Mouse (Mus musculus) myocyte (in vitro differentiated cells): ENCODE measurements around the gene Armc10.

ENCODE experiments used
- CEBPB ChIP-seq: IDR thresholded peaks from 2 replicates; pipeline ENCODE4 v1.6.1; 2011; ENCODE audit warnings: mild to moderate bottlenecking, moderate library complexity; ENCODE audit not compliant: poor library complexity, insufficient read depth, severe bottlenecking
- E2F4 ChIP-seq: IDR thresholded peaks from one replicate; pipeline ENCODE4 v1.6.1; 2011; ENCODE audit warnings: mild to moderate bottlenecking, control low read depth, moderate library complexity; ENCODE audit not compliant: insufficient read depth
- MAX ChIP-seq: IDR thresholded peaks from one replicate; pipeline ENCODE4 v1.6.1; 2011; ENCODE audit warnings: low read depth, mild to moderate bottlenecking, control low read depth
- MYOD1 ChIP-seq, 3 experiments: IDR thresholded peaks; one replicate each; pipeline ENCODE4 v1.6.1; 2011; ENCODE audit warnings: control low read depth in 2 of 3, low read depth in 2 of 3, mild to moderate bottlenecking in 2 of 3, moderate library complexity in 1 of 3; ENCODE audit not compliant: insufficient read length in 2 of 3, control insufficient read depth in 1 of 3
- MYOG ChIP-seq, 3 experiments: IDR thresholded peaks; one replicate each; pipeline ENCODE4 v1.6.1; 2011; ENCODE audit warnings: control low read depth in 2 of 3, low read depth in 2 of 3, mild to moderate bottlenecking in 2 of 3; ENCODE audit not compliant: insufficient read length in 2 of 3, control insufficient read depth in 1 of 3, insufficient read depth in 1 of 3
- POLR2A ChIP-seq: IDR thresholded peaks from one replicate; pipeline ENCODE4 v1.6.1; 2011; ENCODE audit warnings: low read depth, mild to moderate bottlenecking, control low read depth, moderate library complexity; ENCODE audit not compliant: insufficient read length
- POLR2AphosphoS2 ChIP-seq: IDR thresholded peaks from one replicate; pipeline ENCODE4 v1.6.1; 2011; ENCODE audit warnings: low read depth, control low read depth; ENCODE audit not compliant: insufficient read length
- TCF12 ChIP-seq: IDR thresholded peaks from one replicate; pipeline ENCODE4 v1.6.1; 2011; ENCODE audit warnings: mild to moderate bottlenecking, control low read depth; ENCODE audit not compliant: poor library complexity, insufficient read depth, severe bottlenecking
- TCF3 ChIP-seq: IDR thresholded peaks from one replicate; pipeline ENCODE4 v1.6.1; 2011; ENCODE audit warnings: low read depth, control low read depth; ENCODE audit not compliant: insufficient read length
- USF1 ChIP-seq: IDR thresholded peaks from one replicate; pipeline ENCODE4 v1.6.1; 2011; ENCODE audit warnings: low read depth, mild to moderate bottlenecking, control low read depth, moderate library complexity

DNA sequence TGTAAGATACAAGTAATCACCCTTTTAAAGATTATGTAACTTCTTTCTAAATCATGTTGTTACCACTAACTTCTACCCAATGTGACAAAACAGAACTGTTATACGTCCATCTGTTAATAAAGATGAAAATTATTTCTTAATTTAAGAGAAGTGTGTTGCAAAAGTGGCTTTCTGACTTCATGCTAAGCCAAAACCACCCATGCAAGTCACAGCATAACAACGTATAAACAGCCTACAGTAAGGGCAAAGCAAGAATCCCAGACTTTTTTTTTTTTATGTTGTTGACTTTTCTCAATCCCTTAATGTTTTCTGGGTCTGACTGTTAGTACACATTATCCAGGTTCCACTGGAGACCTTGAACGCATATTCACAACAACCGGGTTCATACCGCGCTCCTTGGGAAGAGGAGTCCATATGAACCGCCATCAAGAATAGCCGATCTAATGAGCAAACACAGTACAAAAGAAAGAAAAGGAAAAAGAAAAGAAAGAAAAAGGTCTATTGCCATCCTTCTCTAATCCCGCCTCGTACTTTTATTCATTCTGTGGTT lies 54.7 kb downstream of the Armc10 start:
- TF ChIP-seq CEBPB (no peak), USF1 (no peak), MAX (no peak), POLR2A (no peak), MYOD1 (IDR thresholded peaks at IDR 0.05; ENCODE audit: control insufficient read depth in 1 of 3, insufficient read length in 2 of 3, low read depth in 2 of 3) (no peak), MYOG (IDR thresholded peaks at IDR 0.05; ENCODE audit: control insufficient read depth in 1 of 3, insufficient read depth in 1 of 3, insufficient read length in 2 of 3, low read depth in 2 of 3) (no peak), TCF3 (no peak), POLR2AphosphoS2 (no peak), E2F4 (no peak), TCF12 (no peak)
